Mouse (Mus musculus) urinary bladder, adult 18-20 months (tissue): ENCODE data around the gene Tldc1.

ENCODE experiments used
- DNase-seq, 2 experiments: peaks; one replicate each; pipeline ENCODE4 v3.0.0; 2022; ENCODE audit warnings: low spot score in 2 of 2, mixed read lengths in 2 of 2

The Tldc1 gene

DNA sequence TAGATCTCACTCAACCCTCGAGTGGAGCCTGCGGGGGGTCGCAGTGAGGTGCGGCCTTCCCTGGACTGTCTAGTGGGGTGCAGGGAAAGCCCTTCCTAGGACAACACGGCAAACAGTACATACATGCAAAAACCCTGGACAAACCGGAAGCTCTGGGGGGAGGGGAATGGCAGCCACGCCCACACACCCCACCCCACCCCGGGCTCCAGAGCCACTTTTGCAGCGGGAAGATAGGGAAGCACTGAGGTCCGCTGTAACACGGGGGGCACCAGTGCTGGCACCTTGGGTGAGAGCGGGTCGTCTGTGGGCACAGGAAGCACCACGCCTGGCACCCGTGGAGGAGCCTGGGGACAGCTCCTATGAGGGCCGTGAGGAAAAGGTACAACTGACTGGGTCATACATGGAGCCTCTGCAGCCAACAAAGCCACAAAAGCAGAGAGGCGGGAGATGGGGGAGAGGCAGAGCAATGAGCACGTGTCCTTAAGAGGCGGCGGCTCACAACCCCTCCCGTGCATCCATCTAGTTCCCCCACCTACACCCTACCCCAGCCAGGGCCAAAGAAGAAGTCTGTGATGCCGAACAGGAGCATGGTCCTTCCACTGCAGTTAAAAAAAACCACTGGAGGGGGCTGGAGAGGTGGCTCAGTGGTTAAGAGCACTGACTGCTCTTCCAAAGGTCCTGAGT is 12.3 kb downstream of the Tldc1 start:
- DNase-seq = no peak

DNA sequence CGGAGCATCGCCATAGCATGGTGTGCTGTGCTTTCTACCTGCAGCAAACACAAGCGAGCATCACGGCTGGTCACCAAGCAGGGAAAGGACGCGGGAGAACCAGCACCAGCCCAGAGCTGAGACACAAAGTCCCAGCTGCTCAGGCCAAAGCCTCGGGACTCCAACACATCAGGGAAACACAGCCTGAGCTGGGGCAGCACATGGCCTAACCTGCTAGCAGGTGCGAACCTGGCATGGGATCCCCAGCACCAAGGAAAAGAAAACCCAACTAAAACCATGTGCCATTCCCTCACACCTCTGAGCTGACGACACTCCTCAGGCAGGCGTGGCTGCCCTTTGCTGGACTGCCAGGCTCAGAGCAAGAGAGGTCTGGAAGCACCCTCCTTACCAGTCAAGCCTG is 12.9 kb downstream of the Tldc1 start:
- no peak for DNase-seq

- no peak for DNase-seq
Measured at GRCm38 (mm10) chr8:119762226-119763220, 15.7 kb downstream of the Tldc1 start.

DNA sequence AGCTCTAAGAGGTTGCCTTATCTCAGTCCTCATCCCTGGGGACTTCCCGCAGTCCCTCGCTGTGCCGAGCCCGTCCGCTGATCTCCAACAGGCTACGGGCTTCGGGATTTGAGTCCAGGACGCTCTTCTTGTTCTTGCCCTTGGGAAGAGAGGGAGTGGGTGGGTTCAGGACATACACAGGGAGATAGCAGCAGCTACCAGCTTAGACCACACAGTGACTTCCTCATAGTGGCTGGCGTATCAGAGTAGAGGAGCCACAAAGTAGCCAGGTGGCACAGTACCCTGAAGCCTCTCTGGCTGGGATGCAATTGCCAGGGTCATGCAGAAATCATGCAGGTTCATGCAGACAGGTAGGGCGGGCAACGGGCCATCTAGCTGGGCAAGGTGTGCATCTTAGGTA is 16.5 kb downstream of the Tldc1 start:
- DNase-seq = no peak

GRCm38 (mm10) chr8:119756538-119756937 is 21.7 kb downstream of the Tldc1 start:
- no peak for DNase-seq

DNA sequence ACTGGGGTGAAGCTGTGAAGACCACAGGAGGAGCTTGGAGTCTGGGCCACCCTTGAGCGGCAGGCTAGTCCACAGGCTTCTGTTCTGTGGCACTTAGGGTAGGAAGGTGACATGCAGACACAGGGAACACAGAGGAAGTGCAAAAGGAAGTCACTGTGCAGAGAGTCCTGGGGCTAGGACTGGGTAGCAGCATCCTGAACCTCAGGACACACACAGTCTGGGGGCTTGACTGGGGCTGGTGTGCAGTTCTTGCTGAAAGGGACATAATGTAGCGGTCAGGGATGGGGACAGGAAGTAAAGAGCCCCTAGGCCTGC is 22.1 kb downstream of the Tldc1 start:
- no peak for DNase-seq

DNA sequence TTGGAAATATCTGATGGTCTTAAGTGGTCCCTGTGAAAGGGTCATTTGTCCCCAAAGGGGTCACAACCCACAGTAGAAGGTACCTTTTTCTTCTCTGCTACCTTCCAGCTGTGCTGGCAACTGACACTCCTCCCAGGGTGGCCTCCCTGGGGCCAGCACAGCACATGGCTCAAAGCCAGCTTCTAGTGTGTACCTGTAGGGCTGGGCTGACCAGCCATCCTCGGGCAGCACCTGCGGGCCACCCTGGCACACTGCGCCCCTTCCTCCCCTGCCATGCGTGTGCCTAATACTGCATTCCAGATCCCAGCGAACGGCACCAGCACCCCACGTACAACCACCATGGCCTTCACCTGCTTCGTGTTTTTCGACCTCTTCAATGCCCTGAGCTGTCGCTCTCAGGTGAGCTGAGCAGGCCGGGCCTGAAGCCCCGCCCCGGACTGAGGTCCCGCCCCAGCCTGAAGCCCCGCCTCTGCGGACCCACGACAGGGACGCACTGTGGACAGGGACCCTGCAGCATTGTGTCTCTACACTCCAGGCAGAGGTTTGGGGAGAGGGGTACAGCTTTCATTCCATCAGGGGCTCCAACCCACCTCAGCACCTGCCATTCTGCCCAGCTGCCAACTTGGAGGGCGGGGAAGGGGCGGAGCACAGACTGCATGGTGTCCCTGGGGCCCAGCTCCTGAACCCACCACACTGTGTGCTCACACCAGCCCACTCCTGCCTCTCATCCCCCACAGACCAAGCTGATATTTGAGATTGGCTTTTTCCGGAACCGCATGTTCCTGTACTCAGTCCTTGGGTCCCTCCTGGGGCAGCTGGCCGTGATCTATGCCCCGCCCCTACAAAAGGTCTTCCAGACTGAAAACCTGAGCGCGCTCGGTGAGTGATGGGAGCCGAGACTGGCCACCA is 22.7 kb downstream of the Tldc1 start:
- no peak for DNase-seq

GRCm38 (mm10) chr8:119744604-119745003 is 33.6 kb downstream of the Tldc1 start:
- no peak for DNase-seq

DNA sequence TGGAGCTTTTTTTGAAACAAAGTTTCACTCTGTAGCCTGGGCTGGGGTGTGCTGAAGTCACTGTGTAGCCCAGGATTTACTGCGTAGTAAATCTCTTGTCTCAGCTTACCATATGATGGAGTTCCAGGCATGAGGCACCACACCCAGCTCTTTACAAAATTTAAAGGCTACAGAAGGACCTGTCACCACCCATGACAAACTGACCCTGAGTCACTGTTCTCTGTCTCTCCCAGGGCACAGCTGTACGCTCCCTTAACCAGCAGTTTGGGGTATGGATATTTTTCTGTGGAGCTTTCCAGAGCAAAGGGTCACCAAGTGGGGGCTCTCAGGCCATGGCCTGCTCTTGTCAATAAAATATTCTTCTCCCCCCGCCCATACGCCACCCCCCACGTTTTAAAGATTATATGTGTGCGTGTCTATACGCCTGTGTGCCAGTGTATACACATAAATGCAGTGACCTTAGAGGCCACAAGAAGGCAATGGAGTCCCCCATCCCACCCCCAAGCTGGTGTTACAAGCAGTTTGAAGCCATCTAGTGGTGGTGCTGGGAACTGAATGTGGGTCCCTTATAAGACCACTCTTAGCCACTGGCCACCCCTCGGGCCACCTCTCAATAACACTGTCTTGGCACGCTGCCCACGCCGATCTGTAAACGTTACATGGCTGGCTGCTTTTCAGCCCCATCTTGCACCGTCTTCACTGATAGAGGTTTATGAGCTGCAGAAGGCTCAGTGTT is 34.8 kb downstream of the Tldc1 start:
- DNase-seq = no peak

DNA sequence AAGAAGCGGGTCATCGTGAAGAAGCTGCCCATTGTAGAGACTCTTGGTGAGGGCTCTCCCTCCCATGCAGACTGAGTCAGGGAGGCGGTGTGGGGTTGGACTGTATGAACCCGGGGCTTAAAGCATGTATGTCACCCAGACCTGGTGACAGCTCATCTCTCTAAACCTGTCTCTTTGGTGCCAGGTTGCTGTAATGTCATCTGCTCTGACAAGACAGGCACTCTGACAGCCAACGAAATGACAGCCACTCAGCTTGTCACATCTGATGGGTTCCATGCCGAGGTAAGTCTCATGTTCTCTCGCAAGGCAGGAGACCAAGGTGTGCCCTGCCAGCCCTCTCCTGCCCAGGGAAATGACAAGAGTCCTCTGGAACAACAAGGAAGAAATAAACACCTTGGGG is 35.8 kb downstream of the Tldc1 start:
- no peak for DNase-seq

- DNase-seq = no peak
Measured at GRCm38 (mm10) chr8:119740634-119741033, 37.6 kb downstream of the Tldc1 start.

GRCm38 (mm10) chr8:119738129-119738907 is 39.9 kb downstream of the Tldc1 start:
- DNase-seq = no peak

GRCm38 (mm10) chr8:119737093-119737900 is 40.9 kb downstream of the Tldc1 start:
- no peak for DNase-seq

DNA sequence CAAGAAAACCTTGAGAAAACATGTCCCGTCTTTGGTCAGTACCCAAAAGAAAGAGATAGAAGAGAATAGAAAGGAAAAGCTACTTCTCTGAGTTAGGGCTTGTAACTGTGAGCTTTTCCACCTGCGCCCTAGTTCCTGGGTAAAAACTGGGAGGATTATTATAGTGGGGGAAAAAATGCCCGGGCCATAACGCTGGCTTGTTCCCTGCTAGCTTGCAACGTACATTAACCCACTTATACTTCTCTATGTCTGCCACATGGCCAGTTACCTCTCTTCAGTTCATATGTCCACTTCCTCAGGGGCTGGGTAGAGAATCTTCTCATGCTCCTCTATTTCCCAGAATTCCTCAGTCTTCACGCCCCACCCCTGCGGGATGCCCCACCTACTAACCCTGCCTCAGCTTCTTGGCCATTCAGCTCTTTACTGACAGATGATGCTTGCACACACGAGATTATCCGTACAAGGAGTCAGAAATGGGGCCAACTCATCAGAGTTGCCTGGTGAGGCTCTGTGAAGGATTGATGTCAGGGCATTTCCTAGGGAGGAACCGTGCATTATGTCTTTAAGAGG is 41.8 kb downstream of the Tldc1 start:
- DNase-seq = no peak

DNA sequence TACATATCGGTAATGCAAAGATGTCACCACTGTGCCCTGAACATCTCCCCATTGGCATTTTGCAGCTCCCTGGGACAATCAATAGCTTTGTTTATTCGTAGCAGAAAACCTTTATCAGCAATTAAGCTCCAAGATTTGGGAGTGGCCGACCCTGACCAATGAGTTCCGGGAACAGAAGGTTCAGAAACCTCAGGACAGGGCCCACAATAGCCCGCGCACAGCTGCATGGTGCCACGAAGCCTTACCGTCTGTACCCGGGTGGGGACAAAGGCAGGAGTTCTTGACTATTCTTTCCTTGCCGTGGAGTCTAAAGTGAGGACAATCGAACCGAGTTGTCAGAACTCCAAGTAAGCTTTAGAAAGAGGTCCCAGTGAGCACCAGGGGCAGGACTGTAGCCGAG is 46.1 kb downstream of the Tldc1 start:
- DNase-seq = no peak

DNA sequence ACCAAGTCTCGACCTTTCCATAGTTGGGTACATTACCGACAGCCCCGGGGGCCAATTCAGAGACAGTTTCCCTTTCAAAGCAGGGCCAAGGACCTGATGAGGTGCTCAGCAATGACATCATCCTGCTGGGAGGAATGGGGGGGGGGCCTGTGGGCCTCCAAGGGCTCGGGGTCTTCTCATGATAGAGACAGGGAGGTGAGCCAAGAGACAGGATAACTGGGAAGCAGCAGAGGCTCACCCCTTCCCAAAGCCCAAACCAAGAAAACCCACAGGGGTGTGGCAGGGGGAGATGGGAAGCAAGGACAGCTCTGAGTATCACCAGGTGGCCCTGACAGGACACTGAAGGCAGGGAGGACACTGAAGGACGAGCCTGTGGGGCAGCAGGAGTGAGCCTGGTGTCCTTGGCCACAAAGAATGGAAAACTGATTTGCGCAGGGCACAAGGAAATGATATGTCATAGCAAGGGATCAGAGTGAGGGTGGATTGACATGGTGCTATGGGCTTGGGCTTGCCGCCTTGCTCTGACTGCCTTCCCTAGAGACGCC is 49.8 kb downstream of the Tldc1 start:
- DNase-seq = no peak

DNA sequence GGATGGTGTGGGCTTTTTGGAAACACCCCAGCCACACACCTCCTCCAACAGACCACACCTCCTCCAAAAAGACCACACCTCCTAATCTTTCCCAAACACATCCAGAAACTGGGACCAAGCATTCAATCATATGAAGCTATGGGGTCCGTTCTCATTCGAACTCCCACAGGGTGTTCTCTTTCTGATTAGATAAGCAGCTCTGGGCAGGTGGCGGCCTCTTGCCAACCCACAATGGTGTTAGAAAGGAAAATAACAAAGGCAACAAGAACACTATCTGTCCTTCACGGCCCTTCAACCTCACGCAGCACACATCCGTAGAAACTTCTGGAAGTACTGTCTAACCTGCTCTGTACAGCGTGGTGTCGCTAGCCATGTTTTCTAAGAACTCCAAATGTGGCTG is 51.1 kb downstream of the Tldc1 start:
- DNase-seq = no peak

- DNase-seq = no peak
Measured at GRCm38 (mm10) chr8:119724596-119724995, 53.6 kb downstream of the Tldc1 start.

- DNase-seq = no peak
Measured at GRCm38 (mm10) chr8:119723676-119724075, 54.5 kb downstream of the Tldc1 start.
